Mouse (Mus musculus): ENCODE measurements around the gene Serf2. TPM values are rescaled to one million over a fixed set of nuclear protein-coding genes. Genes with fewer than 3 reads are reported as not detected.

Gene Serf2
- polyA plus RNA-seq (2014; fragmentation: Illumina TruSeq; extraction: RNeasy Lipid Tissue Mini Kit (QIAGEN cat#74804); ENCODE audit: low read depth, low replicate concordance): 91.2 TPM

GRCm38 (mm10) chr2:121448739-121449535, at the start of gene Serf2:
TSS of gene Serf2 (plus strand) at chr2:121449195.

GRCm38 (mm10) chr2:121413387-121414042, 35.5 kb upstream of the Serf2 start, which contains the start of the genes Pdia3 and Catsper2:
TSS of gene Pdia3 (plus strand) at chr2:121413775.
TSS of gene Catsper2 (minus strand) at chr2:121413792.

GRCm38 (mm10) chr2:121444178-121444577, 4.8 kb upstream of the Serf2 start, which contains the start of gene Ell3:
TSS of gene Ell3 (minus strand) at chr2:121444278.

GRCm38 (mm10) chr2:121452990-121453389, 4.0 kb downstream of the Serf2 start, which contains the start of gene Hypk:
TSS of gene Hypk (plus strand) at chr2:121453290.

GRCm38 (mm10) chr2:121456692-121457642, 8.0 kb downstream of the Serf2 start, which contains the start of gene Serinc4:
TSS of gene Serinc4 (minus strand) at chr2:121456781.

GRCm38 (mm10) chr2:121473301-121474179, 24.5 kb downstream of the Serf2 start, which contains the start of gene Mfap1b:
TSS of gene Mfap1b (minus strand) at chr2:121474067.

GRCm38 (mm10) chr2:121505942-121506882, 57.2 kb downstream of the Serf2 start, which contains the start of the genes Mfap1a and Wdr76:
TSS of gene Mfap1a (minus strand) at chr2:121506665.
TSS of gene Wdr76 (plus strand) at chr2:121506723.

Other genes starting within 250 kb of the Serf2 start
- gene Trp53bp1, start 177.8 kb upstream of the Serf2 start, polyA plus RNA-seq (2014; fragmentation: Illumina TruSeq; extraction: RNeasy Lipid Tissue Mini Kit (QIAGEN cat#74804); ENCODE audit: low read depth, low replicate concordance): 7.5 TPM
- gene Map1a, start 159.6 kb upstream of the Serf2 start, polyA plus RNA-seq (2014; fragmentation: Illumina TruSeq; extraction: RNeasy Lipid Tissue Mini Kit (QIAGEN cat#74804); ENCODE audit: low read depth, low replicate concordance): 0.08 TPM
- 14.8 TPM for gene Ppip5k1, start 93.8 kb upstream of the Serf2 start, polyA plus RNA-seq (2014; fragmentation: Illumina TruSeq; extraction: RNeasy Lipid Tissue Mini Kit (QIAGEN cat#74804); ENCODE audit: low read depth, low replicate concordance)
- 14.6 TPM for gene Ckmt1, start 91.5 kb upstream of the Serf2 start, polyA plus RNA-seq (2014; fragmentation: Illumina TruSeq; extraction: RNeasy Lipid Tissue Mini Kit (QIAGEN cat#74804); ENCODE audit: low read depth, low replicate concordance)
- not detected for gene Strc, start 62.0 kb upstream of the Serf2 start, polyA plus RNA-seq (2014; fragmentation: Illumina TruSeq; extraction: RNeasy Lipid Tissue Mini Kit (QIAGEN cat#74804); ENCODE audit: low read depth, low replicate concordance)
- 1,198 TPM for gene Pdia3, start 35.4 kb upstream of the Serf2 start, polyA plus RNA-seq (2014; fragmentation: Illumina TruSeq; extraction: RNeasy Lipid Tissue Mini Kit (QIAGEN cat#74804); ENCODE audit: low read depth, low replicate concordance)
- 1.3 TPM for gene Catsper2, start 35.4 kb upstream of the Serf2 start, polyA plus RNA-seq (2014; fragmentation: Illumina TruSeq; extraction: RNeasy Lipid Tissue Mini Kit (QIAGEN cat#74804); ENCODE audit: low read depth, low replicate concordance)
- gene Ell3, start 4.9 kb upstream of the Serf2 start, polyA plus RNA-seq (2014; fragmentation: Illumina TruSeq; extraction: RNeasy Lipid Tissue Mini Kit (QIAGEN cat#74804); ENCODE audit: low read depth, low replicate concordance): 9.0 TPM
- gene Hypk, start 4.1 kb downstream of the Serf2 start, polyA plus RNA-seq (2014; fragmentation: Illumina TruSeq; extraction: RNeasy Lipid Tissue Mini Kit (QIAGEN cat#74804); ENCODE audit: low read depth, low replicate concordance): 37.1 TPM
- not detected for gene Serinc4, start 7.6 kb downstream of the Serf2 start, polyA plus RNA-seq (2014; fragmentation: Illumina TruSeq; extraction: RNeasy Lipid Tissue Mini Kit (QIAGEN cat#74804); ENCODE audit: low read depth, low replicate concordance)
- 57.1 TPM for gene Mfap1b, start 24.9 kb downstream of the Serf2 start, polyA plus RNA-seq (2014; fragmentation: Illumina TruSeq; extraction: RNeasy Lipid Tissue Mini Kit (QIAGEN cat#74804); ENCODE audit: low read depth, low replicate concordance)
- 58.8 TPM for gene Mfap1a, start 57.5 kb downstream of the Serf2 start, polyA plus RNA-seq (2014; fragmentation: Illumina TruSeq; extraction: RNeasy Lipid Tissue Mini Kit (QIAGEN cat#74804); ENCODE audit: low read depth, low replicate concordance)
- gene Wdr76, start 57.5 kb downstream of the Serf2 start, polyA plus RNA-seq (2014; fragmentation: Illumina TruSeq; extraction: RNeasy Lipid Tissue Mini Kit (QIAGEN cat#74804); ENCODE audit: low read depth, low replicate concordance): 7.2 TPM